Mouse (Mus musculus) hindbrain, embryonic 10.5 days (tissue): ENCODE data around the gene Get4. TPM values are rescaled to one million over a fixed set of nuclear protein-coding genes. Genes with fewer than 3 reads are reported as not detected.

Experiments used
- DNase-seq: peaks from one replicate; pipeline ENCODE4 v3.0.0-alpha.2; 2017; ENCODE audit warnings: low spot score
- H3K27ac ChIP-seq: fragments of 300-500 bp; sonication (generic); 2 replicates; pipeline ENCODE4 v1.5.1; 2016; ENCODE audit warnings: mild to moderate bottlenecking, moderate library complexity
- H3K27me3 ChIP-seq: fragments of 300-500 bp; sonication (generic); 2 replicates; pipeline ENCODE4 v1.6.1; 2016; ENCODE audit warnings: mild to moderate bottlenecking; ENCODE audit not compliant: poor library complexity, insufficient read depth, severe bottlenecking
- H3K36me3 ChIP-seq: fragments of 300-500 bp; sonication (generic); 2 replicates; pipeline ENCODE4 v1.6.1; 2016; ENCODE audit warnings: mild to moderate bottlenecking, moderate library complexity
- H3K4me1 ChIP-seq: fragments of 300-500 bp; sonication (generic); replicated peaks from 2 replicates; pipeline ENCODE4 v1.6.1; 2016; ENCODE audit warnings: mild to moderate bottlenecking
- H3K4me3 ChIP-seq: fragments of 300-500 bp; sonication (generic); 2 replicates; pipeline ENCODE4 v1.5.1; 2016; ENCODE audit warnings: mild to moderate bottlenecking, moderate library complexity
- H3K9me3 ChIP-seq: fragments of 300-500 bp; sonication (generic); 2 replicates; pipeline ENCODE4 v1.6.1; 2016; ENCODE audit warnings: mild to moderate bottlenecking, moderate library complexity
- WGBS: fragments of 180-500 bp; shearing (Covaris S2); methylation state at CpG from one replicate; pipeline ENCODE4 v1.1.7; 2016; 5-methylcytosine and 5-hydroxymethylcytosine counted together
- polyA plus RNA-seq: library from polyadenylated mRNA; unstranded; fragments of >200 nt; fragmentation: Nextera tagmentation; extraction: Ambion mirVana; gene quantifications from 2 replicates; pipeline ENCODE4 v1.2.1, GENCODE M21; 2016

Get4 gene
- polyA plus RNA-seq, 1 experiment from 2014 or later, result 171 TPM

- H3K4me1 ChIP-seq, result no peaks in the 10 kb centered on the region
- H3K36me3 ChIP-seq, result peaks cover 82% of the 10 kb centered on the region
- H3K4me3 ChIP-seq, result no peak overlapping the region
- no peak for DNase-seq
- H3K27me3 ChIP-seq, result no peaks in the 10 kb centered on the region
- WGBS, result 90% methylated on average over 4 of the region's 4 CpGs
- H3K27ac ChIP-seq, result no peak overlapping the region
- H3K9me3 ChIP-seq, result no peaks in the 10 kb centered on the region
These were observed 32.1 kb upstream of the Get4 start for GRCm38 (mm10) chr5:139220006-139220515.

DNA sequence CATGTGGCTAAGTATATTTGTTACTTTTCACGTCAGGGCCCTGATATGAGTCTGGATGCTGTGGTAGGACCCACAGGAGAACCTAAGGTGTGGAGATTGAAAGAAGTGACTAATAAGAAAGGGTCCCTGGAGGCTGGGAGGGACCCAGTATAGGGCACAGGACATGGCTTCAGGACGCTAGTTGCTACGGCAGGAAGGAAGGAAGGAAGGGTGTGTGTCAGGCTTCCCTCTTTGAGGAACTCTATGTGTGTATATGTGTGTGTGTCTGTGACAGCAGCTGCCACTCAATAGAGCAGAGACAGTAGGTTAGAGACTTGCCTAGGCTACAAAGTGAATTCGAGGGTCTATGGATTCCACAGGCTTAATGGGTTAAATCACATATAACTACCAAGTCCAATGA, 31.5 kb upstream of the Get4 start:
- H3K27ac ChIP-seq, result no peak overlapping the region
- peaks cover 82% of the 10 kb centered on the region for H3K36me3 ChIP-seq
- H3K9me3 ChIP-seq, result no peaks in the 10 kb centered on the region
- H3K4me1 ChIP-seq, result no peaks in the 10 kb centered on the region
- H3K4me3 ChIP-seq, result no peak overlapping the region
- no peaks in the 10 kb centered on the region for H3K27me3 ChIP-seq
- 84% methylated on average over 4 of the region's 4 CpGs for WGBS
- DNase-seq, result no peak

DNA sequence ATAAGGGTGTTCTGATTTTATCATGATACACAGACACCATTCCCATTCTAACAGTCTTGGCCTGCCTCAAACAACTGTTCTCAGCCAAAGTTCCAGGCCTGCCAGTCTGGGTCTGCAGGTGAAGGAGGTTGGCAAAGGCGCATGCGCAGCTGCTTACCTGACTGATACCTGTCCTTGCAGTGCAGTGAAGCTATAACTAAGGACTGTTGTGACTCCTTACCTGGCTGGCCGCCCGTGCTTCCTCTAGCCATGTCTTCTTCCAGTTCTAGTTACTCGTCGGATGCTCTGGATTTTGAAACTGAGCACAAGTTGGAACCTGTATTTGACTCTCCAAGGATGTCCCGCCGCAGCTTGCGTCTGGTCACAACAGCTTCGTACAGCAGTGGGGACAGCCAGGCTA, 28.8 kb upstream of the Get4 start:
- H3K27ac ChIP-seq, result no peak overlapping the region
- WGBS, result 95% methylated on average over 10 of the region's 10 CpGs
- H3K36me3 ChIP-seq, result peaks cover 90% of the 10 kb centered on the region
- no peak overlapping the region for H3K4me3 ChIP-seq
- no peaks in the 10 kb centered on the region for H3K9me3 ChIP-seq
- no peaks in the 10 kb centered on the region for H3K4me1 ChIP-seq
- H3K27me3 ChIP-seq, result no peaks in the 10 kb centered on the region
- no peak for DNase-seq

- H3K4me1 ChIP-seq, result no peaks in the 10 kb centered on the region
- WGBS, result 91% methylated on average over 4 of the region's 4 CpGs
- no peak overlapping the region for H3K27ac ChIP-seq
- no peak overlapping the region for H3K4me3 ChIP-seq
- H3K9me3 ChIP-seq, result no peaks in the 10 kb centered on the region
- H3K36me3 ChIP-seq, result peaks cover 100% of the 10 kb centered on the region
- DNase-seq, result no peak
- H3K27me3 ChIP-seq, result no peaks in the 10 kb centered on the region
These were observed 24.9 kb upstream of the Get4 start for GRCm38 (mm10) chr5:139227236-139227635.

DNA sequence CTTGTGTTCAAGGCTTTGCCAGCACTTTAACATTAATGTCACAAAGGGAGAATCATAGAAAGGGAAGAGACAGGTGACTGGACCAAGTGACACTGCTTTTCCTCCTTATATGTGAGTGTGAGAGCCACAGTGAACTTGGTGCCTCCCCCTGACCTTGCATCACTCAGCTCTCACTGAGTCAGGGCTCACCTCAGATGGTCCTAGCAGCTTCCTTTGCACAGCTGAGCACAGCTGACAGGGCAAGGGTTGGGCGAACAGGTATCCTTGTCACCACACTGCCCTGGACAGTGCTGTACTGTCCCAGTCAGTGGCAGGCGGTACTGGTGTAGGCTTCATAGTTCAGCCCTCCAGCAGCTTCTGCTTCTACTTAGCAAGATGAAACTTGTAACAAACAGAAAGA, 24.5 kb upstream of the Get4 start:
- H3K27ac ChIP-seq, result no peak overlapping the region
- no peaks in the 10 kb centered on the region for H3K4me1 ChIP-seq
- 88% methylated on average over 2 of the region's 2 CpGs for WGBS
- H3K4me3 ChIP-seq, result no peak overlapping the region
- DNase-seq, result no peak
- H3K9me3 ChIP-seq, result no peaks in the 10 kb centered on the region
- no peaks in the 10 kb centered on the region for H3K27me3 ChIP-seq
- H3K36me3 ChIP-seq, result peaks cover 100% of the 10 kb centered on the region

- 96% methylated on average over 3 of the region's 3 CpGs for WGBS
These were observed 23.8 kb upstream of the Get4 start for GRCm38 (mm10) chr5:139228318-139228717.

DNA sequence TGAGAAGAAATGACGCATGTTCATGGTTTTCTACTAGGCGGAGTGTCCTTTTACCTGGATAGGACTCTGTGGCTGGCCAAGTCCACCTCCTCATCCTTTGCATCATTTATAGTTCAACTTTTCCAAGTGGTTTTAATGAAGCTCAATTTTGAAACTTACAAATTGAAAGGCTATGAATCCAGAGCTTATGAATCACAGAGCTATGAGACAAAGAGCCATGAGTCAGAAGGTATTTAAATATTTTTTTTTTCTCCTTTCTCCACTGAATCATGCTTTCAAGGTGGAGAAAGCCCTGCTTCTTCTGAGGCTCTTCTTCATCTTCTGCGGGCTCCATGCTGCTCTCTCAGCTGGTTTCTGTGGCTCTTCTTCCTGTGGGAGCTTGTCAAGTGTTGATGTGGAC, 22.4 kb upstream of the Get4 start:
- WGBS, result 95% methylated on average over 3 of the region's 3 CpGs
- Histone ChIP-seq H3K27ac (no peak overlapping the region), H3K4me1 (no peaks in the 10 kb centered on the region), H3K27me3 (no peaks in the 10 kb centered on the region), H3K36me3 (peaks cover 100% of the 10 kb centered on the region), H3K4me3 (no peak overlapping the region), H3K9me3 (no peaks in the 10 kb centered on the region)
- no peak for DNase-seq

More at GRCm38 (mm10) chr5:139228318-139228717, 23.8 kb upstream of the Get4 start:
- Histone ChIP-seq H3K27me3 (no peaks in the 10 kb centered on the region), H3K27ac (no peak overlapping the region), H3K4me1 (no peaks in the 10 kb centered on the region), H3K4me3 (no peak overlapping the region), H3K36me3 (peaks cover 100% of the 10 kb centered on the region), H3K9me3 (no peaks in the 10 kb centered on the region)
- no peak for DNase-seq

DNA sequence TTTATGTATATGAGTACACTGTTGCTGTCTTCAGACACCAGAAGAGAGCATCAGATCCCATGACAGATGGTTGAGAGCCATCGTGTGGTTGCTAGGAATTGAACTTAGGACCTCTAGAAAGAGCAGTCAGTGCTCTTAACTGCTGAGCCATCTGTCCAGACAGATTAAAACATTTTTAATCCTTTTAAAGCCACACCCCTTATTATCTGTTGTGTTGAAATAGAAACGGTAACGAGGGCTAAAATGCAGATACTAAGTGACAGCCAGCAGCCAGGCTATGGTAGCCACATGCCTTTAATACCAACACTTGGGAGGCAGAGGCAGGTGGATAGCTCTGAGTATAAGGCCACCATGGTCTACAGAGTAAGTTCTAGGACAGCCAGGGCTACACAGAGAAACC, 20.0 kb upstream of the Get4 start:
- no peak for DNase-seq
- H3K27ac ChIP-seq, result no peak overlapping the region
- H3K4me3 ChIP-seq, result no peak overlapping the region
- H3K4me1 ChIP-seq, result no peaks in the 10 kb centered on the region
- WGBS, result 92% methylated on average over 3 of the region's 3 CpGs
- H3K36me3 ChIP-seq, result peaks cover 100% of the 10 kb centered on the region
- no peaks in the 10 kb centered on the region for H3K27me3 ChIP-seq
- no peaks in the 10 kb centered on the region for H3K9me3 ChIP-seq

- Histone ChIP-seq H3K36me3 (peaks cover 100% of the 10 kb centered on the region), H3K27me3 (no peaks in the 10 kb centered on the region), H3K9me3 (no peaks in the 10 kb centered on the region), H3K4me1 (no peaks in the 10 kb centered on the region), H3K27ac (no peak overlapping the region), H3K4me3 (no peak overlapping the region)
- WGBS, result 91% methylated on average over 4 of the region's 4 CpGs
- DNase-seq, result no peak
These were observed 17.7 kb upstream of the Get4 start for GRCm38 (mm10) chr5:139234423-139234822.

GRCm38 (mm10) chr5:139237436-139237835, 14.7 kb upstream of the Get4 start:
- DNase-seq, result no peak

DNA sequence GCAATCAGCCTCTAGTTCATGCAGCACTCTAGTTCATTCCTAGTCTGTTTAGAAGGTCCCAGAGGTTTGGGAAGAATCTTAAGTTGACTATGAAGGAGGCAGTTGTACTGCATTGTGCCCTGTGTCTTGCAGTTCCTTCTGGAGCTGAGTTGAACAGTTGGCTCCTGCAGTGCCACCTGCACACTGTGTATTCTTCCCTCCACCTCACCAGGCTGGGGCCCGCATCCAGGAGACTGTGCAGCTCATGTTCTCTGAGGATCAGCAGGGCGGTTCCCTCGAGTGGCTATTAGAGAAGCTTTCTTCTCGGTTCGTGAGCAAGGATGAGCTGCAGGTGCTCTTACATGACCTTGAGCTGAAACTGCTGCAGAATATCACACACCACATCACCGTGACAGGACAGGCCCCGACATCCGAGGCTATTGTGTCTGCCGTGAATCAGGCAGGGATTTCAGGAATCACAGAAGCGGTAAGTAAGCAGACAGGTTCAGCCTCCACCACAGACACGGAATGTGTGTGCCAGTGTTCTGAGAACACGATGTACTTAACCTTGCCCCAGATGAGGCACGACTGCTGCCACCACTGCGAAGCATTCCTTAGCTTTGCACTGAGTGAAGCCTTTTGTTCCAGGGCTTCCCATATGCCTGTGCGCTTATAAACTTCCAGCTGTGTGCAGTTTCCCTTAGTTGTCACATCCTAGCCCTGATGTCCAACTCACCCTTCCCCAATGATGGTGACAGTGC, 10.9 kb upstream of the Get4 start:
- no peaks in the 10 kb centered on the region for H3K4me1 ChIP-seq
- peaks cover 100% of the 10 kb centered on the region for H3K36me3 ChIP-seq
- H3K9me3 ChIP-seq, result no peaks in the 10 kb centered on the region
- WGBS, result 92% methylated on average over 15 of the region's 15 CpGs
- no peak for DNase-seq
- no peak overlapping the region for H3K27ac ChIP-seq
- no peaks in the 10 kb centered on the region for H3K27me3 ChIP-seq
- H3K4me3 ChIP-seq, result no peak overlapping the region

More at GRCm38 (mm10) chr5:139237436-139237835, 14.7 kb upstream of the Get4 start:
- Histone ChIP-seq H3K27me3 (no peaks in the 10 kb centered on the region), H3K9me3 (no peaks in the 10 kb centered on the region), H3K27ac (no peak overlapping the region), H3K4me3 (no peak overlapping the region), H3K36me3 (peaks cover 100% of the 10 kb centered on the region), H3K4me1 (no peaks in the 10 kb centered on the region)
- WGBS, result 86% methylated on average over 4 of the region's 4 CpGs

DNA sequence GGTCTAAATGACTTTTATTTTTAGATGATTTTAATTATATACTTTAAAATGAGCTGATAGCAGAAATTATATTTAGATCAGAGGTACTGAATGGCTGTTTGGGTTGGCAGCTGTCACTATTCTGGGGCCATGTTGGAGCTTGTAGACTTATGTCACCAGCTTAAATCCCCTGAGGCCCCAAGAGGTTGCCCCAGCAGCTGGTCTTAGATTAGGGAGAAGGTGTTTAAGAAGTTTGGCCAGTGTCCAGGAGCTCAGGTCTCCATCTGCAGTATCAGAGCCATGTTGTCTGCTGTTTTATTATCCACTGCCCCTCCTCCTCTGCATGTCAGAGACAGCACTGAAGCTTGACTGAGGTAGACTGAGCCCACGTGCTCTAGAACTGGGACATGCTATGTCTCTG, 8.7 kb upstream of the Get4 start:
- H3K4me1 ChIP-seq, result no peaks in the 10 kb centered on the region
- peaks cover 100% of the 10 kb centered on the region for H3K36me3 ChIP-seq
- no peak for DNase-seq
- H3K9me3 ChIP-seq, result no peaks in the 10 kb centered on the region
- H3K27ac ChIP-seq, result no peak overlapping the region
- 90% methylated on average over 1 of the region's 1 CpGs for WGBS
- H3K4me3 ChIP-seq, result no peak overlapping the region
- no peaks in the 10 kb centered on the region for H3K27me3 ChIP-seq

- Histone ChIP-seq H3K27me3 (no peaks in the 10 kb centered on the region), H3K36me3 (peaks cover 82% of the 10 kb centered on the region), H3K9me3 (no peaks in the 10 kb centered on the region), H3K27ac (no peak overlapping the region), H3K4me3 (no peak overlapping the region), H3K4me1 (peaks cover 9% of the 10 kb centered on the region)
- WGBS, result 89% methylated on average over 3 of the region's 3 CpGs
- no peak for DNase-seq
These were observed 4.4 kb upstream of the Get4 start for GRCm38 (mm10) chr5:139247767-139248166.
